Mouse (Mus musculus): Measurements from ENCODE around the gene Sppl2b. TPM values are rescaled to one million over a fixed set of nuclear protein-coding genes. Genes with fewer than 3 reads are reported as not detected.

The Sppl2b gene
- polyA plus RNA-seq, 1 experiment from 2014 or later = 45.2 TPM

DNA sequence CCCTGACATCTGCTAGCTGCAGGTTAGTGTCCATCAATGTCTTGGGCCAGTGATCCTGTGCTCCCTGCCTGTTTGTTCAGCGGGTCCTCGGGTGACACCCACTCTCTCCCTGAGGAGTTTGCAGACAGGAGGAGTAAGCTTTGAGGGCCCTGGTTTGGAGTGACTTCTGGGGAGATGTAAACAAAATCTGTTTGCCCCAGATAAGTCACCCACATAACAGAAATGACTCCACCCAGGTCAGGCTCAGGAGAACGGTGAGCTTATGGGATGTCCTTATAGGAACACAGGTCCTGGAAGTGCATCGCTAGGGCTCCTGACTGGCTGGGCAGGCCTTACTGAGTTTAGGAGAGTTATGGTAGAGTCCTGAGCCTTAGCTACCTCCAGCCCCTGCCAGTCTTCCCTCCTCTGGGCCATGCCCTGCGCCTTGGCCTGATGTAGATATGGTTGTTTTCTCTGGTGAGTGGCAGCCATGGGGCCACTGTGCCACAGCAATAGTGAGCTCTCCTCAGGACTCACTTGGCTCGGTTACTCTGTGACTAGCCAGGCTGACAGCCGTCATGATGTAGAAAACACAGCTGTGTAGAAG is 3.4 kb downstream of the Sppl2b start:
- peaks cover 52% of the 10 kb centered on the region for H3K4me1 ChIP-seq

DNA sequence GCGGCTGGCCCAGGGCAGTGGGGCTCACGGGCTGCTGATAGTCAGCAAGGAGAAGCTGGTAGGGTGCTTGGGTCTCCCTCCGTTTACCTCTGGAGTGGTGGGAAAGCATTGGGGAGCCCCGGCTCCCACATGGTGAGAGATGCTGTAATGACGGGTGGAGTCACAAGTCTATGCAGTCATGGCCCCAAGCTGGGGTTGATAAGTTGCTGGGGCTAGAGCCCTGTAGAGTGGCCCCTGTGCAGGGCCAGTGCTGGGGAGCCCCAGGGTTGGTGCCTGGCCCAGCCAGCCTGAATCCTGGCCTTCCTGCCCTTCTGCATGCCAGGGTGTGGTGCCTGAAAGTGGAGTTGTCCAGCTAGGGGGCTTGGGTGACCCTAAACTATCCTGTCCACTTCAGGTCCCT is 7.2 kb downstream of the Sppl2b start:
- 95% methylated on average over 5 of the region's 5 CpGs for WGBS
- peaks cover 62% of the 10 kb centered on the region for H3K36me3 ChIP-seq (replicated peaks)
- H3K4me1 ChIP-seq = peaks cover 15% of the 10 kb centered on the region
- H3K27ac ChIP-seq (replicated peaks) = no peak overlapping the region
- no peaks in the 10 kb centered on the region for H3K27me3 ChIP-seq (replicated peaks; ENCODE audit: low read depth, poor library complexity, severe bottlenecking)
- H3K4me3 ChIP-seq = no peak overlapping the region
- no peak for DNase-seq (ENCODE audit: low spot score)
- H3K9me3 ChIP-seq = no peaks in the 10 kb centered on the region

More for the DNA sequence above, 3.4 kb downstream of the Sppl2b start:
- no peak overlapping the region for H3K4me3 ChIP-seq
- WGBS = 82% methylated on average over 7 of the region's 7 CpGs
- no peaks in the 10 kb centered on the region for H3K27me3 ChIP-seq (replicated peaks; ENCODE audit: low read depth, poor library complexity, severe bottlenecking)
- no peak overlapping the region for H3K27ac ChIP-seq (replicated peaks)
- H3K36me3 ChIP-seq (replicated peaks) = peaks cover 27% of the 10 kb centered on the region
- DNase-seq (ENCODE audit: low spot score) = no peak
- H3K9me3 ChIP-seq = no peaks in the 10 kb centered on the region

DNA sequence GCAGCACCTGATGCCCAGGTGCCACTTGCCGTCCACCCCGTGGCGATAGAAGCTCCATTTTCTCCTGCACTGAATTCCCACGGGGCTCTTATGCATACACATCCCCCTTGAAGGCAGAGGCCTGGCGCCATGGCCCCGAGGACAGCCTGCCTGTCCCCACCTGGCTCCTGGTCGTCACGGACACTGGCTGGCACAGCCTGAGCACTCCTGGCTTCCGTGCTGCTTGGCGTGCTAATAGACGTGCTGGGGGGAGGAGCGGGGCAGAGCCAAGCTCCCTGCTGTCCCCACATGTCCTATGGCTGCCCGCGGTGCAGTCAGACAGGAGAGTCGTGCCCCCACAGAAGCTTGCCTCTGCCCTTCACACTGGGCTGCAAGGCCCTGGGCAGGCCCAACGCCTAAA is 9.4 kb downstream of the Sppl2b start:
- Histone ChIP-seq H3K27ac (replicated peaks) (no peak overlapping the region), H3K4me3 (no peak overlapping the region), H3K36me3 (replicated peaks) (peaks cover 77% of the 10 kb centered on the region), H3K4me1 (no peaks in the 10 kb centered on the region), H3K9me3 (no peaks in the 10 kb centered on the region), H3K27me3 (replicated peaks; ENCODE audit: low read depth, poor library complexity, severe bottlenecking) (no peaks in the 10 kb centered on the region)
- DNase-seq (ENCODE audit: low spot score) = no peak
- 93% methylated on average over 16 of the region's 16 CpGs for WGBS

DNA sequence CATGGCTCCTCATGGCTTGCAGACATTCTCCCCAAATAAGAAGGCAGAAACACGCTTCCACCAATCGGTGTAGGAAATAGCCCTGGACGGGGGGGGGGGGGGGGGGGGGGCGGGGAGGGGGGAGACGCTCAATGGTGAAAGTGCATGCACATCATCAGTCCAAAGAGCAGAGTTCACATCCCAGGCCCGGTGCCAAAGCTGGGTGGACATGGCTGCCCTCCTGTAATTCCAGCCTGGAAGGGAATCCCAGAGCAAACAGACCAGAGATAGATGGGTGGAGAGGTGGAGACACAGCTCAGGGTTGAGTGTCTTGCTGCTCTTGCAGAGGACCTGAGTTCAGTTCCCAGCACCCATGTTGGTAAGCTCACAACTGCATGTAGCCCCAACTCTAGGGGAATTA is 15.9 kb downstream of the Sppl2b start:
- Histone ChIP-seq H3K4me1 (no peaks in the 10 kb centered on the region), H3K9me3 (no peaks in the 10 kb centered on the region), H3K27me3 (replicated peaks; ENCODE audit: low read depth, poor library complexity, severe bottlenecking) (peaks cover 8% of the 10 kb centered on the region; the same call in 1 of the 2 replicates), H3K4me3 (no peak overlapping the region), H3K36me3 (replicated peaks) (peaks cover 28% of the 10 kb centered on the region), H3K27ac (replicated peaks) (no peak overlapping the region)
- WGBS = 87% methylated on average over 4 of the region's 6 CpGs
- DNase-seq (ENCODE audit: low spot score) = no peak

DNA sequence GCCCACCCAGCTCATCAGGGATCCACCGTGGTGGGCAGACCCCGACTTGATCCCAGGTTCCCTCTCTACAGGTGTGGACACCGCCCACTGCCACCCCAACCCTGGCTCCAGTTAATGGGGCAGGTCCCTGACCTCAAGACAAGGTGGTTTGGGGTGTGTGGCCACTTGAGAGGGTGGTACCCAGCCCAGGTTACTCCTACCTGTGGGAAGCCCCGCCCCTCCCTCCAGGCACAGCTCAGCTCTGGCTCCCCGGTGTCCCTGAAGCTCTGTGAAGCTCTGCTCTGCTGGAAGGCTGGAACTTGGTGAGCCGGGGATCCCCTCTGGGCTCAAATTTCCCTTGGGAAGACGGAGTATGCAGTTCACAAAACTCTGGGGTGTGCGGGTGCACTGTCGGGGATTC is 16.5 kb downstream of the Sppl2b start, which contains the start of gene Tmprss9:
Tmprss9 (plus strand) TSS at position 268 of the 400 bp plus-strand sequence.
- Histone ChIP-seq H3K27me3 (replicated peaks; ENCODE audit: low read depth, poor library complexity, severe bottlenecking) (peaks cover 8% of the 10 kb centered on the region; the same call in 1 of the 2 replicates), H3K27ac (replicated peaks) (no peak within 1 kb of the TSS), H3K4me3 (no peak within 1 kb of the TSS), H3K36me3 (replicated peaks) (peaks cover 22% of the 10 kb centered on the region), H3K9me3 (no peaks in the 10 kb centered on the region), H3K4me1 (peaks cover 2% of the 10 kb centered on the region)
- WGBS = 36% methylated on average over 9 of the region's 9 CpGs
- DNase-seq (ENCODE audit: low spot score) = no peak

DNA sequence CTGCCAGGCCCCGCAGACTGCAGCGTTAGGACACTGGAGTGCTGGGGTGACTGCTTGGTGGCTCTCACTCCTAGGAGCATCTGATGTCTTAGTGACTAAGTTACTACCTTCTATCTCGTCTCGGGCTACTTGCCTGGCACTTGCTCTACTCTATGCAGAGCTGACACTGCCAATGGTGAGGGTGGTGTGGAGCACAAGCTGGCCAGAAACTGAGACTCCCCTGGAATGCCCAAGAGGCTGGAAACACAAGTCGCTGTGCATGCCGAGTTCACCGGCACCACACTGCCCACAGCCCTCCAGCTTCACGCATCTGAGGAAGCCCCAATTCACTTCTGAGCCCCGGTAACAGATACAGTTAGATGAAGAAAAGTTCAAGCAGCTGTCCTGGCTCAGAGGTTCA is 19.0 kb downstream of the Sppl2b start:
- no peak overlapping the region for H3K27ac ChIP-seq (replicated peaks)

DNA sequence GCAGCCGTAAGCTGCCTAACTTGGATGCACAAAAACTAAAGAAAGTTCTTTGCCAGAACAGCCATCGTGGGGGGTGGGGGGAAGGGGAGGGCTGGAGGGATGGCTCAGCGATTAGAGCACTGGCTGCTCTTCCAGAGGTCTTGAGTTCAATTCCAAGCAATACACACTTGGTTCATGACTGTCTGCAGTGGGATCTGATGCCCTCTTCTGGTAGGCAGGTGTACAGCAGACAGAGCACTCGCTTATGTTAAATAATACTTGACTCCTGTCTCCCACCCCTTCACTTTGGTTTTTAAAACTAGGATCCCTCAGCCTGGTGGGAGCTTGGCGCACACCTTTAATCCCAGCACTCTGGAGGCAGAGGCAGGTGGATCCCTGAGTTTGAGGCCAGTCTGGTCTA is 21.0 kb downstream of the Sppl2b start:
- DNase-seq (ENCODE audit: low spot score) = peak; percentile 58
- WGBS = 28% methylated on average over 5 of the region's 5 CpGs
- Histone ChIP-seq H3K27me3 (replicated peaks; ENCODE audit: low read depth, poor library complexity, severe bottlenecking) (peaks cover 8% of the 10 kb centered on the region; the same call in 1 of the 2 replicates), H3K9me3 (no peaks in the 10 kb centered on the region), H3K27ac (replicated peaks) (no peak overlapping the region), H3K4me1 (peaks cover 5% of the 10 kb centered on the region), H3K36me3 (replicated peaks) (no peaks in the 10 kb centered on the region), H3K4me3 (no peak overlapping the region)

More for the DNA sequence above, 19.0 kb downstream of the Sppl2b start:
- DNase-seq (ENCODE audit: low spot score) = no peak
- Histone ChIP-seq H3K9me3 (no peaks in the 10 kb centered on the region), H3K27me3 (replicated peaks; ENCODE audit: low read depth, poor library complexity, severe bottlenecking) (peaks cover 8% of the 10 kb centered on the region; the same call in 1 of the 2 replicates), H3K4me1 (peaks cover 5% of the 10 kb centered on the region), H3K36me3 (replicated peaks) (no peaks in the 10 kb centered on the region), H3K4me3 (no peak overlapping the region)
- 82% methylated on average over 9 of the region's 9 CpGs for WGBS

DNA sequence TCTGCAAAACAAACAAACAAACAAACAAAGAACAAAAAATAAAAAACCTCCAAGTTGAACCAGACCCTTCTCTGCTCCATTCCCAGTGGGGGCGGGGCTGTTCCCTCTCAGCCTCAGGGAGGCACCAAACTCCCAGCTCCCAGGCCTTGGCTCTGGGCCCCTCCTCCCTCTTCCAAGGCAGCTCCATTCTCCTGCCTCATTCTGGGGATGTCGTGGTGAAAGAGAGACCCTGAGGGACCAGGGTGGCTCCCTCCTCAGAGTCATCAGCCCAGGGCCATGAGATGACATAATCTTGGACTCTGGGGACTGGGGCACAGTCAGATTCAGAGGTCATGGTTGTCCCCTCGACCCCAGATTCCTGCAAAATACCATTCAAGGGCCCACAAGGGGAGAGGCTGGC is 21.5 kb downstream of the Sppl2b start:
- no peaks in the 10 kb centered on the region for H3K36me3 ChIP-seq (replicated peaks)
- H3K9me3 ChIP-seq = no peaks in the 10 kb centered on the region
- 24% methylated on average over 3 of the region's 3 CpGs for WGBS
- H3K27me3 ChIP-seq (replicated peaks; ENCODE audit: low read depth, poor library complexity, severe bottlenecking) = peaks cover 3% of the 10 kb centered on the region; the same call in 1 of the 2 replicates
- DNase-seq (ENCODE audit: low spot score) = no peak
- no peak overlapping the region for H3K4me3 ChIP-seq
- no peak overlapping the region for H3K27ac ChIP-seq (replicated peaks)
- peaks cover 5% of the 10 kb centered on the region for H3K4me1 ChIP-seq

DNA sequence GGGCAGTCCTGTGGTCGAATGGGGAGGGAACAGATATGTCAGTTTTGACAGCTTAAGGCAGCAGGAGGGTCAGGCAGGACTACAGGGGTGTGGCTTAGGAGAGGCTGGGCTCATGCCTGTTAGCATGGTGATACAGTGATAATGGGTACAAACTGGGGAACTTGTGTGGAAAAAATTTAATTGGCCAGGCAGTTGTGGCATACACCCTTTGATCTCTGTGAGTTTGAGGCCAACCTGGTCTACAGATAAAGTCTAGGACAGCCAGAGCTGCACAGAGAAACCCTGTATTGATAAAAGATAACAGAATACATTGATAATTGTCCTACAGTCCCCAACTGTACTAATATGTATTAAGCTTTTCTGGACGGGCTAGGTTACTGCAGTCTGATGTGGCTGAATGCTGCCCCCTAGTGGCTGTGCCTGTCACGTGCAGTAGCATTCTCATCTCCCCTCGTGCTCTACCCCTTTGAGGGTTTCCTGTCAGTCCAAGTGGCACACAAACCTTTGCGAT is 25.1 kb downstream of the Sppl2b start:
- H3K4me1 ChIP-seq = peaks cover 5% of the 10 kb centered on the region
- H3K27me3 ChIP-seq (replicated peaks; ENCODE audit: low read depth, poor library complexity, severe bottlenecking) = no peaks in the 10 kb centered on the region
- H3K36me3 ChIP-seq (replicated peaks) = no peaks in the 10 kb centered on the region
- 20% methylated on average over 5 of the region's 5 CpGs for WGBS
- peak; percentile 77 for DNase-seq (ENCODE audit: low spot score)
- no peak overlapping the region for H3K27ac ChIP-seq (replicated peaks)
- no peak overlapping the region for H3K4me3 ChIP-seq
- H3K9me3 ChIP-seq = no peaks in the 10 kb centered on the region

DNA sequence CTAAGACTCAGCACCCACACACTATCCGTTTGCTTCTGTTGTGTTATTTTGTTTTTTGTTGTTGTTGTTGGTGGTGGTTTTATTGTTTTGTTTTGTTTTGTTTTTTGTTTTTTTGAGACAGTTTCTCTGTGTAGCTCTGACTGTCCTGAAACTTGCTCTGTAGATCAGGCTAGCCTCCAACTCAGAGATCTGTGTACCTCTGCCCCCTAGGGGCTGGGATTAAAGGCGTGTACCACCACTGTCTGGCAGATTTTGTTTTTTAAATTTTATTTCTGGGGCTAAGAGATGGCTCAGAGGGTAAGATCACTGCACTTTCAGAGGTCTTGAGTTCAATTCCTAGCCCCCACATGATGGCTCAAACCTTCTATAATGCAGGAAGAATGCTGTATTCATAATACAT is 25.8 kb downstream of the Sppl2b start:
- WGBS = 74% methylated on average over 2 of the region's 2 CpGs
- H3K4me3 ChIP-seq = no peak overlapping the region
- no peaks in the 10 kb centered on the region for H3K27me3 ChIP-seq (replicated peaks; ENCODE audit: low read depth, poor library complexity, severe bottlenecking)

DNA sequence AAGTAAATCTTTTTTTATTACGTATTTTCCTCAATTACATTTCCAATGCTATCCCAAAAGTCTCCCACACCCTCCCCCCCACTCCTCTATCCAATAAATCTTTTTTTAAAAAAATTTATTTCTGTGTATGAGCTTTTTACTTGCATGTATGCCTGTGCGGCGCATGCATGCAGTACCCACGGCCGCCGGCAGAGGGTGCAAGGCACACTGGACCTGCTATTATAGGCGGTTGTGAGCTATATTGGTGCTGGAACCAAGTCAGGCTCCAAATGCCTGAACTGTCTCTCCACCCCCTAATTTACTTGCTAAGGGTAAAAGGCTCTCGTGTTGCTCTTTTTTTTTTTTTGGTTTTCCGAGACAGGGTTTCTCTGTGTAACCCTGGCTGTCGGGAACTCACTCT is 26.2 kb downstream of the Sppl2b start:
- Histone ChIP-seq H3K9me3 (no peaks in the 10 kb centered on the region), H3K4me3 (no peak overlapping the region), H3K27ac (replicated peaks) (no peak overlapping the region), H3K4me1 (peaks cover 5% of the 10 kb centered on the region), H3K27me3 (replicated peaks; ENCODE audit: low read depth, poor library complexity, severe bottlenecking) (no peaks in the 10 kb centered on the region), H3K36me3 (replicated peaks) (no peaks in the 10 kb centered on the region)
- peak; percentile 84 for DNase-seq (ENCODE audit: low spot score)
- 26% methylated on average over 10 of the region's 10 CpGs for WGBS

More for the DNA sequence above, 25.8 kb downstream of the Sppl2b start:
- Histone ChIP-seq H3K9me3 (no peaks in the 10 kb centered on the region), H3K4me1 (peaks cover 5% of the 10 kb centered on the region), H3K36me3 (replicated peaks) (no peaks in the 10 kb centered on the region), H3K27ac (replicated peaks) (no peak overlapping the region)
- DNase-seq (ENCODE audit: low spot score) = no peak

DNA sequence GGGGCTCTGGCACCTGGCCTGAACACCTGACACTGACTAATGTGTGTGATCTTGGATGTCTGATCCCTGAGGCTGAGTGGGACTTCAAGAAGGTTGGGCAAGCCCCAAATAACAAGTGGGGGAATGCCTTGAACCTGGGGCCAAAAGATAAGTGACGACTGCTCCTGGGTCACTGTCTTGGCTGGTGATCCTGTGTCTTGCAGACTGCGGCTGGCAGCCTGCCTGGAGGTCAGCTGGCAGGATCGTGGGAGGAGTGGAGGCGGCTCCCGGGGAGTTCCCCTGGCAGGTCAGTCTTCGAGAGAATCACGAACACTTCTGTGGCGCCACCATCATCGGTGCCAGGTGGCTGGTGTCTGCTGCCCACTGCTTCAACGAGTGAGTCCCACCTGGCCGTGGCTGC is 32.1 kb downstream of the Sppl2b start:
- no peak overlapping the region for H3K4me3 ChIP-seq
- H3K27me3 ChIP-seq (replicated peaks; ENCODE audit: low read depth, poor library complexity, severe bottlenecking) = peaks cover 37% of the 10 kb centered on the region
- H3K36me3 ChIP-seq (replicated peaks) = no peaks in the 10 kb centered on the region
- H3K4me1 ChIP-seq = no peaks in the 10 kb centered on the region
- DNase-seq (ENCODE audit: low spot score) = no peak
- no peak overlapping the region for H3K27ac ChIP-seq (replicated peaks)
- 83% methylated on average over 11 of the region's 11 CpGs for WGBS
- H3K9me3 ChIP-seq = peaks cover 5% of the 10 kb centered on the region; the same call in 1 of the 2 replicates

DNA sequence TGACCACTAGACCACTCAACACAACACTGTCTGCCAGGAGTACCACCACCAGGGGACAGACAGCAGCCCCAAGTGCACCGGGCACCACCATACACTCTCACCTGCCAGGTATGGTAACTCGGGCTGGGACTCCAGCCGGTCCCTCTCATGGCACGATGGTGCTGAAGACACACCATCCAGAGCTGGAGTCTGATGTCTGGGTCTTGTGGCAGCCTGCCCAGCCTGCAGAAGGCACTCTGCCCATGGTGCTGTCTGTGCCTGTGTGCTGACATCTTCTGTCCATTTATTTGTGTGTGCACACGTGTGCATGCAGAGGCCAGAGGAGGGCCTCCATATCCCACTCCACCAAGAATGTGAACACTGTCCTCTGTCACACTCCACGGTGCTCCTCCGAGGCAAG is 40.0 kb downstream of the Sppl2b start:
- Histone ChIP-seq H3K4me3 (no peak overlapping the region), H3K9me3 (peaks cover 14% of the 10 kb centered on the region), H3K27me3 (replicated peaks; ENCODE audit: low read depth, poor library complexity, severe bottlenecking) (peaks cover 15% of the 10 kb centered on the region), H3K27ac (replicated peaks) (no peak overlapping the region), H3K36me3 (replicated peaks) (peaks cover 28% of the 10 kb centered on the region), H3K4me1 (peaks cover 27% of the 10 kb centered on the region)
- no peak for DNase-seq (ENCODE audit: low spot score)
- 87% methylated on average over 7 of the region's 7 CpGs for WGBS
